8 mouse cellular contexts compared by ENCODE assay signal in the genomic region with DNA sequence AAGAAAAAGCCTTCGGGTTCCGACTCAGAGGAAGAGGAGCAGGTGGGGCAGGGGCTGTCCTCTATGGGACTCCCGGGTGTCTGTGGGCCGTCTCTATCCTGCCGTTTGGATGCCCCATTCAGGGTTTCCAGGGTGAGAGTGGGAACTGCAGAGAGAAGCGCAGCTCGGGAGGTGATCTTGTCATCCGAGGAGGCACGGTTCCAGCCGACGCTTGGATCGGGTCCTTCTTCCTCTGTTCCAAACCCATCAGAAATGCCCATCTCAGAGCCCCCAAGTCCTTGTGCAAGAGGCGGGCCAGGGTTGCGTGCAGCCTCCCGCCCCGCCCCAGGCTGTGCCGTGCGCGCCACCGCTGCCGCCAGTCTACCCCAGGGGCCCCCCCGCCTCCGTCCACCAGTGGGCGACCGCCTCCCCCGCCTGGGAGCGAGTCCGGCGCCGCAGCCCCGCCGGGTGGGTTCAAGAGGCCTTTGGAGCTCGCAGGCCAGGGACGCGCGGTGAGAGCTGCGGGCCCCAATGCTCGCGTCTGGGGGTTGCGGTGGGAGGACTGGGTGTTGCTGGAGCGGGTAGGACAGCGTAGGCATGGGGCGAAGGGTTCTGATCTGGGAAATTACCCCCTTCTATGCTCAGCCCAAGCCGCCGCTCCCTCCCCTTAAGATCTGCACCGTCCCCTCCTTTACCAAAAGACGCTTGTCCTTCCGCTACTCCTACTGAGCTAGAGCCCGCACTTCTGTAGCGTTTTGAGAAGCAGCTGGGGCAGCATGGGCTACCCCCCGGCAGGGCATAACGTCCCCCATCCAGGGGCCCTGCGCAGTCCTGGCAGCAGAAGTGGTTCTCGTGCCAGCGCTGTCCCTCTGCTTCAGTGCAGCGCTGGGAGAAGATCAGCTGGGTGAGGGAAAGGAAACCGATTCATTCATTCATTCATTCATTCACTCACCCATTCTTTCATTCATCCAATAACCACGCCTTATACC. TPM values are rescaled to one million over a fixed set of nuclear protein-coding genes. Genes with fewer than 3 reads are reported as not detected.
DNase-seq lines count a peak whose midpoint lies in the region; ATAC-seq and TF ChIP-seq lines count a peak whose summit lies in the region.

Frs3 (plus strand) TSS at position 423 of the 968 bp plus-strand sequence.

- no peaks in the 10 kb centered on the region for H3K27me3 ChIP-seq in embryonic facial prominence, embryonic 15.5 days
- peaks cover 45% of the 10 kb centered on the region for H3K27me3 ChIP-seq in heart, embryonic 10.5 days (ENCODE audit: insufficient read depth, poor library complexity, severe bottlenecking)
- peaks cover 10% of the 10 kb centered on the region; the same call in 1 of the 2 replicates for H3K27me3 ChIP-seq in kidney, embryonic 15.5 days
- H3K27me3 ChIP-seq in liver, embryonic 12.5 days (replicated peaks): peaks cover 38% of the 10 kb centered on the region
- no peaks in the 10 kb centered on the region for H3K27me3 ChIP-seq in myocyte (ENCODE audit: control insufficient read depth, insufficient read depth, insufficient read length)
- H3K27me3 ChIP-seq in splenic B cell, adult 2 months (ENCODE audit: control insufficient read depth, insufficient read depth, low read length, poor library complexity, severe bottlenecking): no peaks in the 10 kb centered on the region

- H3K4me2 ChIP-seq in embryonic facial prominence, embryonic 15.5 days (replicated peaks): peak within 1 kb of the TSS; percentile 94
- peak within 1 kb of the TSS; percentile 97 for H3K4me2 ChIP-seq in kidney, embryonic 15.5 days
- peak within 1 kb of the TSS; percentile 99 for H3K4me2 ChIP-seq in liver, embryonic 12.5 days
- peak within 1 kb of the TSS; percentile 85 for H3K4me2 ChIP-seq in myocyte (ENCODE audit: low read depth)

- 2% methylated on average over 58 of the region's 58 CpGs for WGBS in bone marrow, adult 2 months
- WGBS in embryonic facial prominence, embryonic 15.5 days: under 1% methylated on average over 49 of the region's 58 CpGs
- WGBS in heart, embryonic 10.5 days: 2% methylated on average over 58 of the region's 58 CpGs
- WGBS in kidney, embryonic 15.5 days: under 1% methylated on average over 58 of the region's 58 CpGs
- WGBS in liver, embryonic 12.5 days (ENCODE audit: insufficient replicate concordance): 2% methylated on average over 58 of the region's 58 CpGs

- H3K4me1 ChIP-seq in bone marrow, adult 2 months (ENCODE audit: control insufficient read depth, insufficient read depth, low read length): no peaks in the 10 kb centered on the region; the same call in 1 of the 2 replicates
- peaks cover 28% of the 10 kb centered on the region for H3K4me1 ChIP-seq in embryonic facial prominence, embryonic 15.5 days
- peaks cover 31% of the 10 kb centered on the region for H3K4me1 ChIP-seq in heart, embryonic 10.5 days
- peaks cover 35% of the 10 kb centered on the region for H3K4me1 ChIP-seq in kidney, embryonic 15.5 days
- peaks cover 42% of the 10 kb centered on the region for H3K4me1 ChIP-seq in liver, embryonic 12.5 days

- ATAC-seq in embryonic facial prominence, embryonic 15.5 days (ENCODE audit: insufficient number of reproducible peaks, low FRiP score, low TSS enrichment, low read depth): peak; percentile 74
- peak; percentile 66 for ATAC-seq in kidney, embryonic 15.5 days (replicated peaks; ENCODE audit: low FRiP score)
- peak; percentile 74 for ATAC-seq in liver, embryonic 12.5 days

- TF ChIP-seq CTCF in bone marrow, adult 2 months (IDR thresholded peaks at IDR 0.05; ENCODE audit: control insufficient read depth, insufficient read depth, low read length): no peak

- peaks cover 15% of the 10 kb centered on the region for H3K79me2 ChIP-seq in myocyte (ENCODE audit: control insufficient read depth, insufficient read depth)

- H3ac ChIP-seq in myocyte (ENCODE audit: control insufficient read depth, insufficient read length): peak within 1 kb of the TSS; percentile 41

- peak; percentile 66 for DNase-seq in CD4-positive, CD25-positive, alpha-beta regulatory T cell, adult 2 months (ENCODE audit: low read depth, low spot score)
- DNase-seq in heart, embryonic 10.5 days (ENCODE audit: low spot score): peak; percentile 92
- DNase-seq in splenic B cell, adult 2 months (ENCODE audit: low read depth, low spot score): peak; percentile 54

- peak within 1 kb of the TSS; percentile 74 for H3K9ac ChIP-seq in embryonic facial prominence, embryonic 15.5 days
- peak within 1 kb of the TSS; percentile 83 for H3K9ac ChIP-seq in kidney, embryonic 15.5 days
- peak within 1 kb of the TSS; percentile 75 for H3K9ac ChIP-seq in liver, embryonic 12.5 days

- no peak; the same call in 1 of the 2 replicates for TF ChIP-seq POLR2A in bone marrow, adult 2 months (IDR thresholded peaks at IDR 0.05; ENCODE audit: borderline replicate concordance, control insufficient read depth, low read depth, low read length)
- TF ChIP-seq POLR2A in myocyte (IDR thresholded peaks at IDR 0.05; ENCODE audit: insufficient read length, low read depth): peak; percentile 52

- peak within 1 kb of the TSS; percentile 84 for H3K27ac ChIP-seq in bone marrow, adult 2 months (ENCODE audit: control insufficient read depth, insufficient read depth, low read depth, low read length, poor library complexity)
- H3K27ac ChIP-seq in embryonic facial prominence, embryonic 15.5 days (replicated peaks): peak within 1 kb of the TSS; percentile 83
- peak within 1 kb of the TSS; percentile 89 for H3K27ac ChIP-seq in heart, embryonic 10.5 days
- peak within 1 kb of the TSS; percentile 87 for H3K27ac ChIP-seq in kidney, embryonic 15.5 days
- peak within 1 kb of the TSS; percentile 83 for H3K27ac ChIP-seq in liver, embryonic 12.5 days

- peak within 1 kb of the TSS; percentile 91 for H3K4me3 ChIP-seq in bone marrow, adult 2 months (replicated peaks; ENCODE audit: control insufficient read depth, low read depth, low read length)
- H3K4me3 ChIP-seq in embryonic facial prominence, embryonic 15.5 days (replicated peaks): peak within 1 kb of the TSS; percentile 88
- peak within 1 kb of the TSS; percentile 90 for H3K4me3 ChIP-seq in heart, embryonic 10.5 days
- peak within 1 kb of the TSS; percentile 87 for H3K4me3 ChIP-seq in kidney, embryonic 15.5 days (replicated peaks)
- H3K4me3 ChIP-seq in liver, embryonic 12.5 days: peak within 1 kb of the TSS; percentile 79
- peak within 1 kb of the TSS; percentile 97 for H3K4me3 ChIP-seq in myocyte

- no peaks in the 10 kb centered on the region for H3K9me3 ChIP-seq in embryonic facial prominence, embryonic 15.5 days (replicated peaks)
- H3K9me3 ChIP-seq in heart, embryonic 10.5 days: no peaks in the 10 kb centered on the region
- no peaks in the 10 kb centered on the region for H3K9me3 ChIP-seq in kidney, embryonic 15.5 days (replicated peaks)
- no peaks in the 10 kb centered on the region for H3K9me3 ChIP-seq in liver, embryonic 12.5 days (replicated peaks)

- H3K36me3 ChIP-seq in embryonic facial prominence, embryonic 15.5 days: peaks cover 23% of the 10 kb centered on the region
- H3K36me3 ChIP-seq in heart, embryonic 10.5 days: peaks cover 25% of the 10 kb centered on the region
- H3K36me3 ChIP-seq in kidney, embryonic 15.5 days: peaks cover 22% of the 10 kb centered on the region
- peaks cover 29% of the 10 kb centered on the region for H3K36me3 ChIP-seq in liver, embryonic 12.5 days
- no peaks in the 10 kb centered on the region for H3K36me3 ChIP-seq in myocyte (ENCODE audit: control insufficient read depth, insufficient read depth)
- H3K36me3 ChIP-seq in splenic B cell, adult 2 months (ENCODE audit: control insufficient read depth, insufficient read depth, low read length, poor library complexity, severe bottlenecking): no peaks in the 10 kb centered on the region

TF ChIP-seq in myocyte, 11 proteins besides CTCF, POLR2A, EP300 and RAD21:
- no peak for TF ChIP-seq POLR2AphosphoS2 (IDR thresholded peaks at IDR 0.05; ENCODE audit: insufficient read length, low read depth)
- peak in 1 of 3 experiments; percentile 17 for TF ChIP-seq MYOG (IDR thresholded peaks at IDR 0.05; ENCODE audit: control insufficient read depth in 1 of 3, insufficient read depth in 1 of 3, insufficient read length in 2 of 3, low read depth in 2 of 3)
- TF ChIP-seq MYOD1 (IDR thresholded peaks at IDR 0.05; ENCODE audit: control insufficient read depth in 1 of 3, insufficient read length in 2 of 3, low read depth in 2 of 3): peak in 1 of 3 experiments; percentile 18
- TF ChIP-seq SRF (IDR thresholded peaks at IDR 0.05; ENCODE audit: control insufficient read depth, insufficient read length, low read depth): peak; percentile 8
- TF ChIP-seq REST (IDR thresholded peaks at IDR 0.05; ENCODE audit: insufficient read depth, insufficient read length): no peak
- TF ChIP-seq E2F4 (IDR thresholded peaks at IDR 0.05; ENCODE audit: insufficient read depth): no peak
- no peak for TF ChIP-seq TCF3 (IDR thresholded peaks at IDR 0.05; ENCODE audit: insufficient read length, low read depth)
- TF ChIP-seq USF1 (IDR thresholded peaks at IDR 0.05; ENCODE audit: low read depth): no peak
- no peak for TF ChIP-seq TCF12 (IDR thresholded peaks at IDR 0.05; ENCODE audit: insufficient read depth, poor library complexity, severe bottlenecking)
- no peak for TF ChIP-seq MAX (IDR thresholded peaks at IDR 0.05; ENCODE audit: low read depth)
- TF ChIP-seq CEBPB (IDR thresholded peaks at IDR 0.05; ENCODE audit: insufficient read depth, poor library complexity, severe bottlenecking): no peak

RNA-seq across cellular contexts. Expression of gene Frs3, which starts in this region (rescaled TPM):
- not detected in 2 replicates for polyA plus RNA-seq in bone marrow, adult 2 months (2011; ENCODE audit: insufficient read depth, insufficient read length, low replicate concordance, missing spikeins)
- polyA plus RNA-seq in embryonic facial prominence, embryonic 15.5 days (2015; fragmentation: Nextera tagmentation; extraction: Ambion mirVana): 5.5 and 7.1 TPM in 2 replicates
- polyA plus RNA-seq in heart, embryonic 10.5 days (2016; fragmentation: Nextera tagmentation; extraction: Ambion mirVana): 4.6 and 5.2 TPM in 2 replicates
- 5.5 and 6.7 TPM in 2 replicates for polyA plus RNA-seq in kidney, embryonic 15.5 days (2015; fragmentation: Nextera tagmentation; extraction: Ambion mirVana)
- 1.7 and 2.3 TPM in 2 replicates for polyA plus RNA-seq in liver, embryonic 12.5 days (2016; fragmentation: Nextera tagmentation; extraction: Ambion mirVana)
- 3.4 TPM for polyA plus RNA-seq in myocyte (2012; fragmentation: generic; extraction: Trizol)

Comparison
In these comparisons a context has a peak if more than half of its experiments do, and no peak if none do; other contexts are left out.
1. Peak in every context shown above with its lines: DNase-seq, ATAC-seq, H3K4me3 ChIP-seq and H3K27ac ChIP-seq.